Mouse (Mus musculus): ENCODE results near the gene Hist3h2a. TPM values are rescaled to one million over a fixed set of nuclear protein-coding genes. Genes with fewer than 3 reads are reported as not detected.
"Not testable (repeated sequence)": the region's sequence is repeated elsewhere in the genome, so short reads cannot be mapped to it uniquely, and the experiment has no call there.

The Hist3h2a gene
- polyA plus RNA-seq, 1 experiment from 2014 or later: 14.3 TPM

GRCm38 (mm10) chr11:58949480-58950431 lies 4.7 kb upstream of the Hist3h2a start:
- Histone ChIP-seq H3K27me3 (ENCODE audit: insufficient read depth, low read length) (peaks cover 24% of the 10 kb centered on the region), H3K27ac (ENCODE audit: low read depth) (peak overlapping the region; percentile 65), H3K4me1 (ENCODE audit: insufficient read depth) (peaks cover 22% of the 10 kb centered on the region), H3K9me3 (ENCODE audit: low read length) (no peaks in the 10 kb centered on the region), H3K36me3 (replicated peaks; ENCODE audit: insufficient read depth, low read length) (no peaks in the 10 kb centered on the region), H3K4me2 (ENCODE audit: low read depth, low read length) (peak overlapping the region; percentile 72), H3K9ac (replicated peaks) (peak overlapping the region; percentile 59), H3K4me3 (ENCODE audit: low read depth, low read length) (peak overlapping the region; percentile 48)
- WGBS (ENCODE audit: insufficient replicate concordance): 26% methylated on average over 20 of the region's 20 CpGs
- DNase-seq (no peak), ATAC-seq (no peak)
- TF ChIP-seq CTCF (IDR thresholded peaks at IDR 0.05; ENCODE audit: low read depth): no peak
- TF ChIP-seq EP300 (IDR thresholded peaks at IDR 0.05; ENCODE audit: low read depth): no peak

- Histone ChIP-seq H3K27ac (ENCODE audit: low read depth) (no peak overlapping the region), H3K9ac (replicated peaks) (no peak overlapping the region), H3K4me2 (ENCODE audit: low read depth, low read length) (no peak overlapping the region), H3K9me3 (ENCODE audit: low read length) (no peaks in the 10 kb centered on the region), H3K36me3 (replicated peaks; ENCODE audit: insufficient read depth, low read length) (peaks cover 2% of the 10 kb centered on the region; the same call in 1 of the 2 replicates), H3K27me3 (ENCODE audit: insufficient read depth, low read length) (peaks cover 24% of the 10 kb centered on the region), H3K4me1 (ENCODE audit: insufficient read depth) (peaks cover 28% of the 10 kb centered on the region), H3K4me3 (ENCODE audit: low read depth, low read length) (no peak overlapping the region)
- ATAC-seq (no peak), DNase-seq (no peak)
- TF ChIP-seq EP300 (IDR thresholded peaks at IDR 0.05; ENCODE audit: low read depth) (no peak), CTCF (IDR thresholded peaks at IDR 0.05; ENCODE audit: low read depth) (no peak)
- WGBS (ENCODE audit: insufficient replicate concordance): 80% methylated on average over 5 of the region's 5 CpGs
Measured at GRCm38 (mm10) chr11:58951210-58951609, 3.3 kb upstream of the Hist3h2a start.

DNA sequence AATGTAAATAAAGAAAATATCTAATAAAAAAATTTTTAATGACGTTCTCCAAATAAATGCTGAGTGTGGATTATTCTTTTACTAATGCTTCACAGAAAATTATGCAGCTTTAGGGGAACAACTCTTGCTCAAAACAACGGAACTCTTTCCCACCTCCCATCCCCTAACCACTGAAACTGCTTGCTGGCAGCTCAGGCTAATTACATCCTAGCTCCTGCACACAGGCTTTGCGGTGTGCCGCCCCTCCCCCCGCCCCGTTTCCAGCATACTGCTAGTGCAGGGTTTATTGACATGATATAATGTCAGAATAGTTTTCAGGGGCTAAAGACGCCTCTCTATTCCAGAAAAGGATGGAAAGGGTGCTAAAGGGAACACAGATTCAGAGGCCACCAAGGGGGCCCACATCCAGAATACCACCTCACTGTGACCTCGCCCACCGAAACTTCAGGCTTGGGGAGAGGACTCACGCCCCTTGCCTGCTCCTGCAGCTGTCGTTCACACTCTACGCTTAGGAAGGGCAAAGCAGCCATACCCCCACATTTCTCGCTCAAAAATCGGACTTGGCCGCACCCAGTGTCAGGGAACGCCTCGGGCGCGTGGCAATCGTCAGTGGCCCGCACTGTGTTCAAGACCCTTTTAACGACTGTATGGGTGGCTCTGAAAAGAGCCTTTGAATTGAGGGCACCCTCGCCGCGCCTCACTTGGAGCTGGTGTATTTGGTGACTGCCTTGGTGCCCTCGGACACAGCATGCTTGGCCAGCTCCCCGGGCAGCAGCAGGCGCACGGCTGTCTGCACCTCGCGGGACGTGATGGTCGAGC lies 925 bp upstream of the Hist3h2a start:
- H3K27ac ChIP-seq (ENCODE audit: low read depth): peak overlapping the region; percentile 99
- 2% methylated on average over 33 of the region's 33 CpGs for WGBS (ENCODE audit: insufficient replicate concordance)
- no peaks in the 10 kb centered on the region for H3K9me3 ChIP-seq (ENCODE audit: low read length)
- TF ChIP-seq EP300 (IDR thresholded peaks at IDR 0.05; ENCODE audit: low read depth): no peak
- TF ChIP-seq CTCF (IDR thresholded peaks at IDR 0.05; ENCODE audit: low read depth): no peak
- peaks cover 14% of the 10 kb centered on the region for H3K27me3 ChIP-seq (ENCODE audit: insufficient read depth, low read length)
- peak overlapping the region; percentile 66 for H3K9ac ChIP-seq (replicated peaks)
- peaks cover 36% of the 10 kb centered on the region for H3K4me1 ChIP-seq (ENCODE audit: insufficient read depth)
- peak overlapping the region; percentile 84 for H3K4me2 ChIP-seq (ENCODE audit: low read depth, low read length)
- peak; percentile 16 for ATAC-seq
- H3K36me3 ChIP-seq (replicated peaks; ENCODE audit: insufficient read depth, low read length): peaks cover 19% of the 10 kb centered on the region
- peak; percentile 70 for DNase-seq
- H3K4me3 ChIP-seq (ENCODE audit: low read depth, low read length): peak overlapping the region; percentile 89

- not testable (repeated sequence) for H3K9me3 ChIP-seq (ENCODE audit: low read length); DNase-seq
- peaks cover 14% of the 10 kb centered on the region for H3K27me3 ChIP-seq (ENCODE audit: insufficient read depth, low read length)
- H3K27ac ChIP-seq (ENCODE audit: low read depth): peak overlapping the region; percentile 99
- peak overlapping the region; percentile 66 for H3K9ac ChIP-seq (replicated peaks)
- 0% methylated on average over 17 of the region's 17 CpGs for WGBS (ENCODE audit: insufficient replicate concordance)
- peak overlapping the region; percentile 89 for H3K4me3 ChIP-seq (ENCODE audit: low read depth, low read length)
- H3K36me3 ChIP-seq (replicated peaks; ENCODE audit: insufficient read depth, low read length): peaks cover 19% of the 10 kb centered on the region
- H3K4me1 ChIP-seq (ENCODE audit: insufficient read depth): peaks cover 33% of the 10 kb centered on the region
- peak; percentile 22 for ATAC-seq
- H3K4me2 ChIP-seq (ENCODE audit: low read depth, low read length): peak overlapping the region; percentile 84
Measured at GRCm38 (mm10) chr11:58954170-58954419, 390 bp upstream of the Hist3h2a start.

GRCm38 (mm10) chr11:58955143-58955867 lies 820 bp downstream of the Hist3h2a start:
- Histone ChIP-seq H3K9ac (replicated peaks) (peak overlapping the region; percentile 99), H3K27ac (ENCODE audit: low read depth) (peak overlapping the region; percentile 99), H3K4me1 (ENCODE audit: insufficient read depth) (peaks cover 31% of the 10 kb centered on the region), H3K36me3 (replicated peaks; ENCODE audit: insufficient read depth, low read length) (peaks cover 19% of the 10 kb centered on the region), H3K9me3 (ENCODE audit: low read length) (no peaks in the 10 kb centered on the region), H3K27me3 (ENCODE audit: insufficient read depth, low read length) (peaks cover 1% of the 10 kb centered on the region), H3K4me3 (ENCODE audit: low read depth, low read length) (peak overlapping the region; percentile 89), H3K4me2 (ENCODE audit: low read depth, low read length) (peak overlapping the region; percentile 84)
- no peak for TF ChIP-seq EP300 (IDR thresholded peaks at IDR 0.05; ENCODE audit: low read depth)
- TF ChIP-seq CTCF (IDR thresholded peaks at IDR 0.05; ENCODE audit: low read depth): no peak; the same call in none of the 2 replicates
- WGBS (ENCODE audit: insufficient replicate concordance): 1% methylated on average over 20 of the region's 20 CpGs
- DNase-seq (no peak), ATAC-seq (no peak; the same call in 1 of the 2 replicates)

Data from liver, postnatal 0 days (tissue).